Mouse (Mus musculus): ENCODE results near the gene Crx.

DNA sequence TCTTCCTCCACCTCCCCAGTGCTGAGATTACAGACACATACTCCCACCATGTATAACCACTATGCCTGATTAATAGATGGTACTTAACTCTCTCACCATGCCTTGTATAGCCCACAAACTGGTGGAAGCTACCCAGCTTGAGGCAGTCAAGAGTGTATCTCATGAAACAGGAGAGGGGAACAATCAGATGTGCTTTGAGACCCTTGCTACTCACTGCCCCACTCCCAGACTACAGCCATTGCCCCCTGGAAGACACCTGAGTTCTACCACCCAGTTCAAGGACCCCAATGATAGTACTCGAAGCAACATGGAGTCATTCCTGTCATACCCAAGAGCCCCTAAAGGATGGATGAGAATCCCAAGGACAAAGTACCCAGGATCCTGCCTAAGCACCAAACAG is 26.8 kb upstream of the Crx start:
- TF ChIP-seq CTCF (IDR thresholded peaks at IDR 0.05; ENCODE audit: extremely low read depth, insufficient read length, insufficient replicate concordance, low read depth, low read length) (no peak), POLR2A (IDR thresholded peaks at IDR 0.05; ENCODE audit: low read depth, low read length) (no peak)

Measured in small intestine, adult 2 months (tissue).